Mouse (Mus musculus): ENCODE results near the gene Fbxo11. TPM values are rescaled to one million over a fixed set of nuclear protein-coding genes. Genes with fewer than 3 reads are reported as not detected.
A peak's percentile ranks its signal among the peaks of the same experiment; 100 is the strongest.
"Not testable (repeated sequence)": the region's sequence is repeated elsewhere in the genome, so short reads cannot be mapped to it uniquely, and the experiment has no call there.

Fbxo11 gene
- polyA plus RNA-seq, 1 experiment = 39.6 TPM

DNA sequence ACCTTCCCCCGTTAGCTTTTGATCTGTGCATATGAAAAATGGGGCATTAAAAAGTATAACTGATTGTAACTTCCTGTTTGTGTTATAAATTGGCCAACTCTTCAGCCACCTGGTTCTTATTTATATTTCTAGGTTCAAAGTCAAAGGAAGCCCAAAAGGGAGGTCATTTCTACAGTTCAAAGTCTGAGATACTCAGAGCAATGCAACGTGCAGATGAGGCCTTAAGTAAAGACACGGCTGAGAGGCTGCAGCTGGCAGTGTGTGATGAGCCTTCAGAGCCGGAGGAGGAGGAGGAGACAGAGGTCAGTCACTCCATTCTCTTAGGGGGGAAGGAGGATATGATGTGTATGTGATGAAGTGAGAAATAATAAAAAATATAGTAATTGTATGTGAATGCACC lies 81.8 kb downstream of the Fbxo11 start:
- no peak for DNase-seq
- WGBS = 60% methylated on average over 4 of the region's 4 CpGs
- H3K36me3 ChIP-seq (ENCODE audit: control insufficient read depth, insufficient read depth, low read length) = peaks cover 78% of the 10 kb centered on the region
- H3K4me1 ChIP-seq (replicated peaks; ENCODE audit: control insufficient read depth, insufficient read depth, low read length) = peaks cover 5% of the 10 kb centered on the region
- H3K4me3 ChIP-seq (ENCODE audit: control insufficient read depth, insufficient read depth, low read length) = no peak overlapping the region
- no peak for TF ChIP-seq POLR2A (IDR thresholded peaks at IDR 0.05; ENCODE audit: control insufficient read depth, extremely low read depth, insufficient read depth, low read length, poor library complexity)
- no peak for TF ChIP-seq CTCF (IDR thresholded peaks at IDR 0.05; ENCODE audit: borderline replicate concordance, control insufficient read depth, extremely low read depth, insufficient read depth, low read length, poor library complexity)
- no peak overlapping the region for H3K27ac ChIP-seq (ENCODE audit: control insufficient read depth, insufficient read depth, low read length)
- H3K27me3 ChIP-seq (ENCODE audit: control insufficient read depth, insufficient read depth, low read length) = no peaks in the 10 kb centered on the region

DNA sequence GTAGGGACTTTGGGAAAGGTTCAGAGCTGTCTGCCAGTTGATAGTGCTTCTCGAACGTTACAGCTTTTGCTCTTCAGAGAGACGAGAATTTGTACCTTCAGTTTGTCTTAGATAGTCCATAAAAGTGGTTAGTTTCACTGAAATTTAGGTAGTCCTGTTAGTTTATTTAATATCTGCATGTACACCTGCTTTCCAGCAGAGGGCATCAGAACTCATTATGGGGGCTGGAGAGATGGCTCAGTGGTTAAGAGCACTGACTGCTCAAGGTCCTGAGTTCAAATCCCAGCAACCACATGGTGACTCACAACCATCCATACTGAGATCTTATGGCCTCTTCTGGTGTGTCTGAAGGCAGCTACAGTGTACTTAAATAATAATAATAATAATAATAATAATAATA lies 83.0 kb downstream of the Fbxo11 start:
- H3K4me3 ChIP-seq (ENCODE audit: control insufficient read depth, insufficient read depth, low read length) = no peak overlapping the region
- H3K4me1 ChIP-seq (replicated peaks; ENCODE audit: control insufficient read depth, insufficient read depth, low read length) = peaks cover 7% of the 10 kb centered on the region
- DNase-seq = no peak
- TF ChIP-seq POLR2A (IDR thresholded peaks at IDR 0.05; ENCODE audit: control insufficient read depth, extremely low read depth, insufficient read depth, low read length, poor library complexity) (no peak), CTCF (IDR thresholded peaks at IDR 0.05; ENCODE audit: borderline replicate concordance, control insufficient read depth, extremely low read depth, insufficient read depth, low read length, poor library complexity) (no peak)
- no peak overlapping the region for H3K27ac ChIP-seq (ENCODE audit: control insufficient read depth, insufficient read depth, low read length)
- 88% methylated on average over 3 of the region's 3 CpGs for WGBS
- peaks cover 66% of the 10 kb centered on the region for H3K36me3 ChIP-seq (ENCODE audit: control insufficient read depth, insufficient read depth, low read length)
- H3K27me3 ChIP-seq (ENCODE audit: control insufficient read depth, insufficient read depth, low read length) = no peaks in the 10 kb centered on the region

DNA sequence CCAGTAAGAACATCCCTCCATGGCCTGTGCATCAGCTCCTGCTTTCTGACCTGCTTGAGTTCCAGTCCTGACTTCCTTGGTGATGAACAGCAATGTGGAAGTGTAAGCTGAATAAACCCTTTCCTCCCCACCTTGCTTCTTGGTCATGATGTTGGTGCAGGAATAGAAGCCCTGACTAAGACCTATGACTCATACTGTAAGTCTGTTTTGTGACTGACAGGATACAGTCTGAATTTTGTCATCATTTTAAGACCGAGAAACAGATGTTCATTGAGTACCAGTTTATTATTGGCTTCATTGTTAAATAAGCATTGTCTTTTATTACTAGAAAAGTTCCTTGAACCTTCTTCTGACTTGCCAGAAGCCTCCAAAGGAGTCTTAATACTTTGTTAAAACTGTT lies 85.4 kb downstream of the Fbxo11 start:
- WGBS = 83% methylated on average over 1 of the region's 1 CpGs
- H3K36me3 ChIP-seq (ENCODE audit: control insufficient read depth, insufficient read depth, low read length) = peaks cover 42% of the 10 kb centered on the region
- not testable (repeated sequence) for H3K4me3 ChIP-seq (ENCODE audit: control insufficient read depth, insufficient read depth, low read length); H3K27me3 ChIP-seq (ENCODE audit: control insufficient read depth, insufficient read depth, low read length); DNase-seq; H3K27ac ChIP-seq (ENCODE audit: control insufficient read depth, insufficient read depth, low read length); H3K4me1 ChIP-seq (replicated peaks; ENCODE audit: control insufficient read depth, insufficient read depth, low read length)

DNA sequence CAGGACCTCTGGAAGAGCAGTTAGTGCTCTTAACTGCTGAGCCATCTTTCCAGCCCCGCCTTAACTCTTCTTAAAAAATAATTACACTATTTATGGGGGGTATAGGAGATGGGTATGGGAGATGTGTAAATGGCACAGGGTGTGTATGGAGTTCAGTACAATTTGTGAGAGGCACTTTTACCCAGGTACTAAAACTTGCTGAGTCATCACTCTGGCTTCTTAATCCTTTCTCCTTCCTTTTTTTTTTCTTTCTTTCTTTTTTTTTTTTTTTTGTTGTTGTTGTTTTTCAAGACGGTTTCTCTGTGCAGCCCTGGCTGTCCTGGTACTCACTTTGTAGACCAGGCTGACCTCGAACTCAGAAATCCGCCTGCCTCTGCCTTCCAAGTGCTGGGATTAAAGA lies 88.2 kb downstream of the Fbxo11 start:
- Histone ChIP-seq H3K36me3 (ENCODE audit: control insufficient read depth, insufficient read depth, low read length) (peaks cover 20% of the 10 kb centered on the region), H3K4me1 (replicated peaks; ENCODE audit: control insufficient read depth, insufficient read depth, low read length) (peaks cover 25% of the 10 kb centered on the region)
- WGBS = 78% methylated on average over 4 of the region's 4 CpGs
- not testable (repeated sequence) for H3K4me3 ChIP-seq (ENCODE audit: control insufficient read depth, insufficient read depth, low read length); H3K27ac ChIP-seq (ENCODE audit: control insufficient read depth, insufficient read depth, low read length); DNase-seq; H3K27me3 ChIP-seq (ENCODE audit: control insufficient read depth, insufficient read depth, low read length)

DNA sequence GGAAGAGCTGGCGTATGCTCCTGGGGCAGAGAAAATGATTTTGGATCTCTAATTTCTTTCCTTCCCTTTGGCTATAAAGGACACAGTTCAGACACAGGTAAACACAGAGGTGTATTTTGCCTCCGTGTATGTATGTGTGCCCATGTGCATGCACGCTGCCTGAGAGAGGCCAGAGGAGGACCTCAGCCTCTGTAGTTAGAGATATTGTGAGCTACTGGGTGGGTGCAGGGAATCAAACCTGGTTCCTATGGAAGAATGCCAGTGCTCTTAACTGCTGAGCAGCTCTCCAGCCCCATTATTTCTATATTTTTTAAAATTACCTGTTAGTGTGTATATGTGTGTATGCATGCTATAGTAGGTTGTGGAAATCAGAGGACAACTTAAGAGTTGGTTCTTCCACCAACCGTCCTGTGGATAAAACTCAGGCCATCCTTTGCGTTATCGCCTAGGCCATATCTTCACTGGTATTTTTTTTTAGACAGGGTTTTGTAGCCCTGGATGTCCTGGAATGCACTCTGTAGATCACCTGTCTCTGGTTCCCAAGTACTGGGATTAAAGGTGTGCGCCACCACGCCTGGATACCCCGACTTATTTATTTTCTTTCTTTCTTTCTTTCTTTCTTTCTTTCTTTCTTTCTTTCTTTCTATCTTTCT lies 88.8 kb downstream of the Fbxo11 start:
- DNase-seq = no peak
- TF ChIP-seq POLR2A (IDR thresholded peaks at IDR 0.05; ENCODE audit: control insufficient read depth, extremely low read depth, insufficient read depth, low read length, poor library complexity) = no peak
- no peak for TF ChIP-seq CTCF (IDR thresholded peaks at IDR 0.05; ENCODE audit: borderline replicate concordance, control insufficient read depth, extremely low read depth, insufficient read depth, low read length, poor library complexity)
- Histone ChIP-seq H3K27me3 (ENCODE audit: control insufficient read depth, insufficient read depth, low read length) (no peaks in the 10 kb centered on the region), H3K36me3 (ENCODE audit: control insufficient read depth, insufficient read depth, low read length) (peaks cover 14% of the 10 kb centered on the region), H3K4me1 (replicated peaks; ENCODE audit: control insufficient read depth, insufficient read depth, low read length) (peaks cover 31% of the 10 kb centered on the region), H3K4me3 (ENCODE audit: control insufficient read depth, insufficient read depth, low read length) (peak overlapping the region; percentile 12; the same call in 1 of the 2 replicates), H3K27ac (ENCODE audit: control insufficient read depth, insufficient read depth, low read length) (peak overlapping the region; percentile 80)
- WGBS = 52% methylated on average over 9 of the region's 9 CpGs

DNA sequence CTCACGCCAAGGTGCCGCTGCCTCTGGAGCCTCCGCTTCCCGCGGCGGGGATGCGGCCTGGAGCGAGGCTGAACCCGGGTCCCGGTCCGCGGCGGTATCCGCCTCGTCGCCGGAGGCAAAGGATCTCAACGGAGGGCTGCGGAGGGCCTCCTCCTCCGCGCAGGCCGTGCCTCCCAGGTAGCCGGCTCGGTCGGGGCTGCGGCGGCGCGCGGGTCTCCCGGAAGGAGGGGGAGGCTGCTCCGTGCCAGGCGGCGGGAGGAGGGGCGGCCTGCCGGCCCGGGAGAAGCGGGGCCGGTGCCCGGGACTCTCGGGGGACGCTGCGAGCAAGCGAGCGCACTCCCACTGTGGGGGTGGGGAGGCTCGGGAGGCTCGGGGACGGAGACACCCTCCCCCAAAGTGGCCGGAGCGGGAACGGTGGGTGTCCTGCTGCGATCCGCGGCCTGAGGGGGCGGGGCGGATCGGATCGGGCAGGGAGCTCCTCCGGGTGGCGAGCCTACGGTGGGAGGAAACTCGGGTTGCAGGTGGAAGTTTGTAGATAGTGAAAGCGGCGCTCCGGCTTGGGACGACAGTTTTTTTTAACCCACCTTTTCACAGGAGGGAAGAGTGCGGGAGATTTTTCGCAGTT lies 89.8 kb downstream of the Fbxo11 start:
- Histone ChIP-seq H3K36me3 (ENCODE audit: control insufficient read depth, insufficient read depth, low read length) (peaks cover 7% of the 10 kb centered on the region; the same call in 1 of the 2 replicates), H3K4me3 (ENCODE audit: control insufficient read depth, insufficient read depth, low read length) (peak overlapping the region; percentile 81), H3K4me1 (replicated peaks; ENCODE audit: control insufficient read depth, insufficient read depth, low read length) (peaks cover 31% of the 10 kb centered on the region), H3K27ac (ENCODE audit: control insufficient read depth, insufficient read depth, low read length) (peak overlapping the region; percentile 80), H3K27me3 (ENCODE audit: control insufficient read depth, insufficient read depth, low read length) (no peaks in the 10 kb centered on the region)
- peak; percentile 78 for DNase-seq
- TF ChIP-seq POLR2A (IDR thresholded peaks at IDR 0.05; ENCODE audit: control insufficient read depth, extremely low read depth, insufficient read depth, low read length, poor library complexity) = no peak
- TF ChIP-seq CTCF (IDR thresholded peaks at IDR 0.05; ENCODE audit: borderline replicate concordance, control insufficient read depth, extremely low read depth, insufficient read depth, low read length, poor library complexity) = no peak
- WGBS = under 1% methylated on average over 58 of the region's 68 CpGs
